Mouse (Mus musculus): Measurements from ENCODE around the gene Ttbk2.

DNA sequence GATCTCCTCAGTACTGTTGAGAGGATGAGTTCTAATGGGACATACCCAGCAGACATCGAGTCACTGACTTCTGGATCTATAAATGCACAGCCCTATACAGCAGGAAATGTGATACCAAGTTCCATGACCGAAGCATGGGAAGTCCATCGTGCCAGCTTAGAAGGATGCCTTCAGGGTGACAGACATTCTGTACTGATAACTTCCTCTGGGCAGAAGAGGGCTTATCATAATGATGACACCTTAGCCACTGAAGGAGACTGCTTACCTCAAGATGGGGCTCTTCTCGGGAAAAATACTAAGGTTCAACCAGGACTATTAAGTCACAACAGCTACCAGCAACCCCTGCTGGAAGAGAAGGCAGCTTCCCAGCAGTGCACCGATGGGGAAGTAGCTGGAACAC lies 152.6 kb downstream of the Ttbk2 start:
- TF ChIP-seq GATA1 (IDR thresholded peaks at IDR 0.05; ENCODE audit: borderline replicate concordance, low read length) (no peak), FLI1 (IDR thresholded peaks at IDR 0.05; ENCODE audit: low read length) (no peak)
